Mouse (Mus musculus): ENCODE results near the gene Prss54.
A peak's percentile ranks its signal among the peaks of the same experiment; 100 is the strongest.

The Prss54 gene

DNA sequence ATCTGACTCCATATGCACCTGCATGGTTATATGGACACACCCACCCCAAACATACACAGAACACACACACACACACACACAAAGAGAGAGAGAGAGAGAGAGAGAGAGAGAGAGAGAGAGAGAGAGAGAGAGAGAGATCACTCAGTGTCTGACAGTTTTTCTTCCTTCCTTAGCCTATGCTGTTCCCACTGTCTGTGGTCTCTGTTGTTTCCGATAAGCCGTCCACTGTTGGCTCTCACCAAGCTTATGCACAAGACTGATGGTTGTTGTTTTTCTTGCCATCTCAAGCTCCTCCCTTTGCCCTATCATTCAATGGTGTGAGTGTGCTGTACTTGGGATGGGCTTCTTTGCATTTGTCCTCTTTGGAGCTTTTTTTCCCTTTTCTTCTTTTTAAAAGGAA is 20.2 kb downstream of the Prss54 start:
- no peak for DNase-seq (ENCODE audit: extremely low spot score, low read depth, low spot score)

DNA sequence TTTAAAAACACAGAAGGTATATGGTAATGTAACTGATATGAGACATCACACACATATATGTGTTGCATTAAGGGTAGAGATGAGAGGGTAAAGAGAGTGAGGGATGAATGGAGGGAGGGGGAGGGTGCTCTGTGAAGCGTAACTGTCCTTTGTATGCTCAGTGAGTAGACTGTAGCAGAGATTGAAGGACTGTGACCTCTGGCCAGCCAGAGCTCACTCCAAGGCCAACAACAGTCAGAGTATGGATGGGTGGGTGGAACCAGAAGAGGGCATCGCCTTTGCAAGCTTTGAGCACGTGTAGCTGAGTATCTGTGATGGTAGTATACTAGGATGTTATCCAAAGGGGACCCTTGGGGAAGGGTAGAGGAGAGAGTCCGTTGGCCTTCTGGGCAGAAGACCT is 24.6 kb downstream of the Prss54 start:
- DNase-seq (ENCODE audit: extremely low spot score, low read depth, low spot score) = no peak

DNA sequence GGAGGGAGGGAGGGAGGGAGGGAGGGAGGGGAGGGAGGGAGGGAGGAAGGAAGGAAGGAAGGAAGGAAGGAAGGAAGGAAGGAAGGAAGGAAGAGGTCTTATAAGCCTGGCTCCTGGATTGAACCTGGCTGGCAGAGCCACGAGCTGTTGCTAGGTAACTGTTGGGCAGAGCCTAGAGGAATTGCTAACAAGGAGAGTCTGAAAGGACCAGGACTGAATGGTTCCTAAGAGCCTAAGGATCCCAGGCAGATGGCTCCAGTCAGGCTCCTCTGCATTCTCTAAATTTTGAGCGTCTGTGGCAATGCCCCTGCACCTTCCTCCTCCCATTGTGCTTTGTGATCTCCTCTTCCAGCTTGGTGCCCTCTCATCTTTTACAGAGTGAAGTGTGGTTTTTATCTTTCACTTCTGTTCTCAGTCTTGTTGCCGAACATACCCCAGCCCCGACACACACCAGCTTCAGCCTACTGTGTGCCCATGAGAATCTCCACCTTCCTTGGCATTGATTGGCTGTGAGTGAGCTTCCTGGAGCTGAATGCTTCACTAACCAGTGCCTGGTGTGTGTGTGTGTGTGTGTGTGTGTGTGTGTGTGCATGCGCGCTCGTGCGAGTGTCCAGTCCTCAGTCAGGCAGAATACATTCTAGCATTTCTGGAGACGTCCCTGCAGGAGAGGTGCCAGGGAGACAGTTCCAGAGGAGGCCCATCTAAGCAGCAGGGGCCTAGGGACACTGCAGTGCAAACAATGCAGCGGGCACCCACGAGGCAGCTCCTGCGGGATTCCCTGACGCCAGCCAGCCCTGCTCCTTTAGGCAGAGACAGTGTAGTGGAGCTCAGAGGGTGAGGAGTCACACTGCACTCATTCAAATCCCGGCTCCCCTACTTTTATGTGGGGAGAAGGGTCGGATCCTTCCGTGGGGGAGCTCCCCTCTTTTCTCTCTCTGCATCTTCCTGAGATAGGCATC is 26.0 kb downstream of the Prss54 start:
- DNase-seq (ENCODE audit: extremely low spot score, low read depth, low spot score) = no peak

DNA sequence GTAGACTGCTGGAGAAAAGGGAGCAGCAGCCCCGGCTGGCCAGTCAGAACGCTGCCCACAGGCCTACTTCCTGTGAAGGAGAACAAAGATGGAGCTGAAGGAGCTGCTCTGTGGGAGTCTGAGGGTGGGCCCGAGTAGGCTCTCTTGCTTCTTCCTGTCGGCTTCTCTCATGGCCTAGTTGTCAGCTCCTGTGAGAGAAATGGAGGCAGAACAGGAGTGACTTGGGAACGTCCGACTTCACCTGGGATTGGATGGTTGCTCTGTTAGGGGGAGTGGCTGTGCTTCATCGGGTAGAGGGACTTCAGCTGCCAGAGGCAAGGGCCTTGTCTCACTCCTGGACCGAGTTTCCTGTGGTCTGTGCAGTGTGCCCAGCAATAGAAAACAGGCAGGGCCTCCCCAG is 28.2 kb downstream of the Prss54 start:
- DNase-seq (ENCODE audit: extremely low spot score, low read depth, low spot score) = no peak

DNA sequence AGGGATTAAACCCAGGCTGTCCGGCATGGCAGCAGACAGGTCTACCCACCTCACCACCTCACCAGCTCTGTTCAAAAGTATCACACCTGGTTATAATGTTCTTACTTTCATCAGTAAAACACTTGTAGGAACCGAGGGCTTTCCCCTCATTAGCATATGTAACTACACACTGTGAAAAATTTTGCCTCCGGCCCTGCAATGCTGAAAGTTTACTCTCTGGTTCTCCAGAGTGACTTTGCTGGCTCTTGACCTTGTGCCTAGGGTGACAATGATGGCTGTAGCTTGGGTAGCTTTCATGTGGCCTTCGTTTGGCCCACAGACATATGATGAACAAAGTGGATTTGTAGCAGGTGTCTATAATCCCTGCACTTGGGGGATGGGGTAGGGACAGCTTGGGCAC is 29.2 kb downstream of the Prss54 start:
- DNase-seq (ENCODE audit: extremely low spot score, low read depth, low spot score) = no peak

DNA sequence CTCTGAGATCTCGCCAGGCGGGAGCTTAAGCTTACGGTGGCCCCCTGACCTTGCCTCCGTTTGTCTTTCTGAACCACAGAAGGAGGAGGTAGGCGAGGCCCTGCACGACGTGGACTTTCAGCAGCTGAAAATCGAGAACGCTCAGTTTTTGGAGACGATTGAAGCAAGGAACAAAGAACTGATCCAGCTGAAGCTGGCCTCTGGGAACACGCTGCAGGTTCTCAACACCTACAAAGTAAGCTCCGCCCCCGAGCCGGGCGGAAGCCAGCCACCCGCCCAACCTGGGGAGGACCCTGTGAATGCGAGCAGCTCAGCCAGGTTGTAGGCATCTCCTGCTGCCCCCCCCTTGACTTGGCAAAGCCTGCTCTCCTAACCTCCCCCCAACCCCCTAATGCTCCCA is 30.3 kb downstream of the Prss54 start:
- DNase-seq (ENCODE audit: extremely low spot score, low read depth, low spot score) = no peak

DNA sequence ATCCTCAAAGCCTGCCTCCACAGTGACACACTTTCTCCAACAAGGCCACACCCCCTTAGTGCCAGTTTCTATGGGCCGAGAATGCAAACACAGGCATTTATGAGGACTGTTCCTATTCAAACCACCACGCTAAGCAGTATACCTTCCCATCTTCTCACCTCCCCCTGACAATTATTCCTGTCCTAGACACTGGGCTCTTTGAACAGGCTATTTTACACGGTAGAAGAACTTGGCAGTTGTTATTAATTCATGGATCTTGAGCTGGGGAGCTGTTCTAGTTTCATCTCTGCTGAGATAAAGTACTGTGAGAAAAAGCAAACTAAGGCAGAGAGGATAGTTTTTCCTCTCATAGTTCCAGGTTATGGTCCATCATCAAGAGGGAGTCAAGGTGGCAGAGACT is 33.1 kb downstream of the Prss54 start:
- DNase-seq (ENCODE audit: extremely low spot score, low read depth, low spot score) = no peak

DNA sequence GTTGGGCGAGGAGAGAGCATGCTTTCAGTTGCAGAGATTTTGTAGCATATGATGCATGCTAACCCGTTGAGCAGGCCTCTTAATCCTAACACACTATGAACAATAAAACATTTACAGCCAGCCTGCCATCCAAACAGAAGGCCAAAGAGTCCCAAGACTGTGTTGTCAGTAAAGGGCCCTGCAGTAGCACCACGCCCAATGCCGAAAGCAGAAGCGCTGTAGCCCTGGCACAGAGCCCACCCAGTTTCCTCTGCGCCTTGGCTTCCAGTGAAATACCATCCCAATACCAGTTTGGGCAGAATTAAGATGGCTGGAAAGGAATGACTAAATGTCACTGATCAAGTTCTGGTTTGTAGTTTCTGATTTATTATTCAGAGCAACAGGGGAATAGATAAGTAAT is 33.9 kb downstream of the Prss54 start:
- no peak for DNase-seq (ENCODE audit: extremely low spot score, low read depth, low spot score)

DNA sequence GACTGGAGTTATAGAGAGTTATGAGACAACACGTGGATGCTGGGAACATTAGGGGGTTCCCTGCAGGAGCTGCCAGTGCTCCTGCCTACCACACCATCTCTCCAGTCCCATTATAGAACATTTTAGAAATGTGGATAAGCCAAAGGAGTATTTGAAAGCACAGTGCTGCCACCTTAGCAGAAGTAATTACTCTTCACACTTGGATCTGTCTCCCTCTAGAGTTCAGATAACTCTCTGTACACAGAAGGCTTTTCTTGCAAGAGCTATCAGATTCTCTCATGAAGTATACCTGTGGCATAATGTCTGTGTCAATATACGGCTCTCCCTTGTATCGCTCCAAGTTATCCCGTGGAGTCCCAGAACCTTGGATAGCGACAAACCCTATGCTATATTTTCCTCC is 36.7 kb downstream of the Prss54 start:
- DNase-seq (ENCODE audit: extremely low spot score, low read depth, low spot score) = no peak

DNA sequence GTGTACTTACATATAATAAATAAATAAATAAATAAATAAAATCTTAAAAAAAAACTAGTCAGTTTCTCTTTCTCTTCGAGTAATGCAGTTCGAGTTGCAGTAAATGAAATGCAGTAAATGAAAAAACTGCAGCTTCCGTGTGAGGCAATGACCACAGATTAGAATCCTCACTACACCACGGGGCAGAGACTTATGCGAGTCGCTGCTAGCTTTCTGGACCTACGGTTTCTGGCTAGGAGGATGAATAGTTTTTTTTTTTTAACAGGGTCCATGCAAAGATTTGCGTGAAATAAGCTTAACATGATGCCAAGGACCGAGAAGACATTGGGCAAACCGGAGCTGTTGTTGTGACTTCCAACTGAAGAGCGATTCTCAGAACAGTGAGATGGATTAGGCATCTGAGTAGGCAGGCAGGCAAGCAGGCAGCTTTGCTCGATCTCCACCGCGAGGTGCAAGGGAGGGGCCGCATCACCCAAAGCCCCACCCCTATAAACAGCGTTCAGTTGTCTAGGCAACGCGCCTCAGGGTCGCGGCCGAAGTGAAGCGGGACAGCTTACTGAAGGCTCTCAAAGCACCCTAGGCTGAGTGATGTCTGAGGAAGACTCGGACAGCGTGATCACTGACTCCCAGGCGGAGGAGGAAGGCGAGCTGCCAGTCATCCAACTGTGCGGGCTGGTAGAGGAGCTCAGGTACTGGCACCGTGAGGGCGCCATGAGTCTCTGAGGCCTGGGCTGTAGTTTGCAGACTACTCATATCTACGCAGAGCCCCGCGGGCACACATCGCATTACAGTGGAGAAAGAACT is 42.4 kb downstream of the Prss54 start, which contains the start of gene Ccdc113:
Gene Ccdc113 (plus strand): TSS at position 502 of the 804 bp plus-strand sequence.
- DNase-seq (ENCODE audit: extremely low spot score, low read depth, low spot score) = peak; percentile 2

DNA sequence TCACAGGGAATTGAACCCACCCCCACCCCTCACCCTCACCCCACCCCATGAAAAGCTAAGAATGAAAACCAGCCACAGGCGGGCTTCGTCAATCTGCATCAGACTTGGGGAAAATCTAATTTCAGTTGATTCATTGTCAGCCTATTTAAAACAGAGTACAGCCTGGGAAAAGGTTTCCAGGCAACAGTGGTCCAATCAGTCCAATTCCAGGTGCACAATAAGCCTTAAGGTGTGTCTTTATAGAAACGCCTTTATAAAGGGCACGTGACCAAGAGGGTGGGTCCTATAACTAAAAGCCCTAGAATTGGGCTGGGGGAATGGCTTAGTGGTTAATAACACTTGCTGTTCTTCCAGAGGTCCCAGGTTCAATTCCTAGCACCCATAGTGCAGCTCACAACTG is 43.9 kb downstream of the Prss54 start:
- no peak for DNase-seq (ENCODE audit: extremely low spot score, low read depth, low spot score)

DNA sequence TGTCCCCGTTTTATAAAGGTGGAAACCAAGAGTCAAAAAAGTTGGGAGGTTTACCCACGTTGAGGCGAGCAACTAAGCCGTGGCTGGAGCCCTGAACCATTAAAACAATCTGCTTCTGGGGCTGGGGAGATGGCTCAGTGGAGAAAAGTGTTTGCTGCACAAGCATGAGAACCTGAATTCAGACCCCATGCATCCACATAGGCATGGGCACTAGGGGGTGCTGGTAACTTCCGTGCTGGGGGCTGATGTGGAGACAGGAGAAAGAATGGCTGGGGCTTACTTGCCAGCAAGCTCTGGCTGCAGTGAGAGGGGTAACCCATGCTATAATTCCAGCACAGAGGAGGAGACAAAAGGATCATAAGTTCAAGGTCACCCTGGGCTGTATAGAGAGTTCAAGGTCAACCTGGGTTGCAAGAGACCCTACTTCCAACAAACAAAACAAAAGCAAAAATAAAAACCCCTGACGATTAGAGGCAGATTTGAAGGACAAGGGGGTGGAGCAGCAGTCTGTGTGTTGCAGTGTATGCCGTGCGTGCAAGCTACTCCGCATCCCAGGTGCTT is 47.3 kb downstream of the Prss54 start:
- DNase-seq (ENCODE audit: extremely low spot score, low read depth, low spot score) = no peak

DNA sequence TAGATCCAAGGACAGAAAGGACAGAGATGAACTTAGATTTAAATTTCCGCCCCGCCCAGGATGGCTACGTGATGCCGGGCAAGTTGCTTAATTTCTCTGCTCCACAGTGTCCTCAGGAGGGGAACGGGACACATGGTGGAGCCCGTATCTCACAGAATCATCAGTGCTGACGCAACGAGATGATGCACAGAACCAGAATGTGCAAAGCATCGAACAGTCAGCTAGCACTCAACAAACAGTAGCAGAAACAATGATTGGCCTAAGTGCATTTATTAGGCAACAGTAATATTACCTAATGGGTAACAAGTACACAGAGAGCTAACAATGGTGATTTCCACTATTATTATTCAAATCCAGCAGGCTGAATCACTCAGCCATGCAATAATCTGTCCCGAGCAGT is 47.9 kb downstream of the Prss54 start:
- DNase-seq (ENCODE audit: extremely low spot score, low read depth, low spot score) = no peak

DNA sequence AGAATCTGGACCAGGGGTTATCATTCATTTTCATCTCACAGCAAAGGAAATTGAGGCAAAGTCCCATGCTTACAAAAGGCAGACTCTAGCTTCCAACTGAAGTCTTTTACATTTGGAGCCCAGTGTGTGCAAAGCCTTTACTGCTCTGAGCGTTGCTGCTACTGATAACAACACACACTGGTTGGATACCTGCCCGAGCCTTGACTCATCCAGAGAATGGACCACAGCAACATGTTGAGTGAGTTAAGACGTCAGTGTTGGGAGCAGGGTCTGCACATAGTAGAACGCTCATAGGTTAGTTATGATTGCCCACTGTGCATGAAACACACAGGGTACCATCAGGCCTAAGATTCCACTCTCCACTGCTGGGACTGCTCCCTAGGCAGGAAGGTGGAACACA is 52.1 kb downstream of the Prss54 start:
- no peak for DNase-seq (ENCODE audit: extremely low spot score, low read depth, low spot score)

DNA sequence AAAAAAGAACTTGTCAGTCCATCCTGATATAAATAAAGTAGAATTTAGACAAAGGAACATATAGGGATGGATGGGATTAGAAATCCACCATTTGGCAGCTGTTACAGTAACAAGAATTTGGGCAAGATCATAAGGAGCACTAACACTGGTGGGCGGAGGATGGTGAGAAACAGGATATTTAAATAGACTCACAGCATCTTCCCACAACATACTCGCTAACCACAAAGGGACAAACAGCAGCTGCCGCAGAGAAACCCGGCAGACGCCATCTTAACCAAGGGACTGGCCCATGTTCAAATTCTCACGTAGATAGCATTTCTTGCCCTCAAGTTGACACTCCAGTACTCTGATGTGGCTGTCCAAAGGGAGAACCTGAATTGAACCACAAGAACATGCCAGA is 59.2 kb downstream of the Prss54 start:
- no peak for DNase-seq (ENCODE audit: extremely low spot score, low read depth, low spot score)

DNA sequence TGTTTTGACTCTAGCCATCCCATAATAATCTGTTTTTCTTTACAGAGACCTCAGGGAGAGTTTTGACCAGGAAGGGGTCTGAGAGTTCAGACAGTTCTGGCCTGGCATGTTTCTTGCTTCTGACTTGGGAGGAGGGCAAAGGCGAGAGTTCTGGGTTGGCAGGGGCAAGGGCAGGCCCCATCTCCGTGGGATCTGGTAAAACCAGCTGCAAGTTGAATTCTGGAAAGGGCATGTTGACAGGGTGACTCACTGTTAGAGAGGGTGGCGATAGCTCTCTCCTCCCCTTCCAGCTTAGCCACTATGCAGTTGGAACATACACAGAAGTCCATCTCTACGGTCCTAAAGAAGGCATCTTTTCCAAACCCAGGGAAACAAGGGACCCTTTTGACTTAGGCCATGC is 62.9 kb downstream of the Prss54 start:
- no peak for DNase-seq (ENCODE audit: extremely low spot score, low read depth, low spot score)

DNA sequence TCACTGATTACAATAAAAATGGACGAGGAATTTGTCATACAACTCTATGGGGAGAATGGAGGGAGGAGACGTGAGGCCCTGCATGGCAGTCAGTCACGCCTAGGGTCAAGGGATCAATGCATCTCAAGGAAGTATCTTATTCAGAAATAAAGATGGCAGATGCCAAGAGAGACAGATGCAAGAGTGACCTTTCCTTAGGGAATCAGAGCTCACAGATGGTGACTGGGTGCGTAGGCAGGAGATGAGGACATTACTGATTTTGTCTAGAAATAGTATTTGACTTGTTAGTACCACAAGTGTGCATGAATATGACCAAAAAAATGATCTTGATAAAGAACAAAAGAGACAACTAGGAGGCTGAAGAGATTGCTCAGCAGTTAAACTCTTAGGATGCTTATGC is 63.9 kb downstream of the Prss54 start:
- DNase-seq (ENCODE audit: extremely low spot score, low read depth, low spot score) = no peak

Measured in hindlimb bud, embryonic 11.5 days (tissue).